Mouse (Mus musculus): ENCODE measurements around the gene Hist1h1a. TPM values are rescaled to one million over a fixed set of nuclear protein-coding genes. Genes with fewer than 3 reads are reported as not detected.
"Not testable (repeated sequence)": the region's sequence is repeated elsewhere in the genome, so short reads cannot be mapped to it uniquely, and the experiment has no call there.

The Hist1h1a gene
- polyA plus RNA-seq, 1 experiment, result 0.22 TPM

- Histone ChIP-seq H3K27me3 (replicated peaks; ENCODE audit: control insufficient read depth, insufficient read depth, low read length) (no peaks in the 10 kb centered on the region), H3K36me3 (ENCODE audit: control insufficient read depth, insufficient read depth, low read length) (peaks cover 3% of the 10 kb centered on the region; the same call in 1 of the 2 replicates), H3K27ac (ENCODE audit: insufficient read depth, low read depth, low read length) (no peak overlapping the region), H3K4me3 (ENCODE audit: insufficient read depth, low read depth, low read length) (no peak overlapping the region), H3K4me1 (ENCODE audit: control insufficient read depth, insufficient read depth, low read length) (peaks cover 7% of the 10 kb centered on the region; the same call in 1 of the 2 replicates)
- 53% methylated on average over 4 of the region's 4 CpGs for WGBS
- no peak for DNase-seq
- TF ChIP-seq POLR2A (IDR thresholded peaks at IDR 0.05; ENCODE audit: low read depth, low read length) (no peak), CTCF (conservative IDR thresholded peaks at IDR 0.05; ENCODE audit: insufficient read depth, insufficient read length, low read depth, low read length) (no peak)
Observed at GRCm38 (mm10) chr13:23743963-23744362, 19.5 kb upstream of the Hist1h1a start.

- WGBS, result 11% methylated on average over 26 of the region's 36 CpGs
- no peak overlapping the region for H3K4me3 ChIP-seq (ENCODE audit: insufficient read depth, low read depth, low read length)
- H3K27ac ChIP-seq (ENCODE audit: insufficient read depth, low read depth, low read length), result no peak overlapping the region
Observed at GRCm38 (mm10) chr13:23744421-23745380, 18.8 kb upstream of the Hist1h1a start.

DNA sequence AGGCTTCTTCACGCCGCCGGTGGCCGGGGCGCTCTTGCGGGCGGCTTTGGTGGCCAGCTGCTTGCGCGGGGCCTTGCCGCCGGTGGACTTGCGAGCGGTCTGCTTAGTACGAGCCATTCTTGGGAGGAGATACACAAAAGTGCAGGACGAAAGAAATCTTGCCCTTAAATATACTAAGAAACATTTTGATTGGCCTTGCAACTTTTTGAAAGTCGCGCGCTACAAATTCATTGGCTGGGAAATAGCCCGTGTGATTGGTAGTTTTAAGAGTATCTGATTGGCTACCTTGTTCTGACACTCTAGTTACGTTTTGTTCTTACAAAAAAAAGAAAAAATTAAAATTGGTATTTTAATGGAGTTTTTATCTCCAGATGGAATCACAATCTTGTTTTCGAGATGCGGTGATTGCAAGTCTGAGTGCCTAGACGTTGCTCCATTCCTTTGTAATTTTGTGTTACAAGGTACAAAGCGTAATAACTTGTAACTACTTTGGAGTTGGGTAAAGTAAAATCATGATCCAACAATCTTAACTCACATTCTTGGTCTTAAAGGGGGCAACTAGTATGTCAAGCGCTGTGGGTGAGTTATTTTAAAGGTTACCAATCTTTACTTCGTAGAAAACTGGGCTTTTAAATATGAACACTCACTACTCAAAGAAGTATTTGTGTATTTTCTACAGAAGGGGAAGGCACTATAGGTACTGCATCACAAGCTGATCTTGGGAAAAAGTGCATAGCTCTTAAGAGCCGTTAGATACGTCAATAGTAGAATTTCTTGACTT is 17.9 kb upstream of the Hist1h1a start, which contains the start of gene Hist1h3c:
Gene Hist1h3c (minus strand): TSS at position 222 of the 781 bp plus-strand sequence.
- under 1% methylated on average over 28 of the region's 28 CpGs for WGBS
- Histone ChIP-seq H3K36me3 (ENCODE audit: control insufficient read depth, insufficient read depth, low read length) (peaks cover 3% of the 10 kb centered on the region; the same call in 1 of the 2 replicates), H3K4me3 (ENCODE audit: insufficient read depth, low read depth, low read length) (peak within 1 kb of the TSS; percentile 50), H3K4me1 (ENCODE audit: control insufficient read depth, insufficient read depth, low read length) (peaks cover 7% of the 10 kb centered on the region; the same call in 1 of the 2 replicates), H3K27ac (ENCODE audit: insufficient read depth, low read depth, low read length) (peak within 1 kb of the TSS; percentile 93), H3K27me3 (replicated peaks; ENCODE audit: control insufficient read depth, insufficient read depth, low read length) (no peaks in the 10 kb centered on the region)
- DNase-seq, result peak; percentile 92
- no peak for TF ChIP-seq POLR2A (IDR thresholded peaks at IDR 0.05; ENCODE audit: low read depth, low read length)
- no peak for TF ChIP-seq CTCF (conservative IDR thresholded peaks at IDR 0.05; ENCODE audit: insufficient read depth, insufficient read length, low read depth, low read length)

More at GRCm38 (mm10) chr13:23744421-23745380, 18.8 kb upstream of the Hist1h1a start:
- Histone ChIP-seq H3K27me3 (replicated peaks; ENCODE audit: control insufficient read depth, insufficient read depth, low read length) (no peaks in the 10 kb centered on the region), H3K36me3 (ENCODE audit: control insufficient read depth, insufficient read depth, low read length) (peaks cover 3% of the 10 kb centered on the region; the same call in 1 of the 2 replicates), H3K4me1 (ENCODE audit: control insufficient read depth, insufficient read depth, low read length) (peaks cover 7% of the 10 kb centered on the region; the same call in 1 of the 2 replicates)
- TF ChIP-seq POLR2A (IDR thresholded peaks at IDR 0.05; ENCODE audit: low read depth, low read length) (no peak), CTCF (conservative IDR thresholded peaks at IDR 0.05; ENCODE audit: insufficient read depth, insufficient read length, low read depth, low read length) (no peak)
- DNase-seq, result no peak

- H3K27ac ChIP-seq (ENCODE audit: insufficient read depth, low read depth, low read length), result peak within 1 kb of the TSS; percentile 93
- H3K36me3 ChIP-seq (ENCODE audit: control insufficient read depth, insufficient read depth, low read length); H3K27me3 ChIP-seq (replicated peaks; ENCODE audit: control insufficient read depth, insufficient read depth, low read length); H3K4me1 ChIP-seq (ENCODE audit: control insufficient read depth, insufficient read depth, low read length): not testable (repeated sequence)
- peak; percentile 93 for DNase-seq
- H3K4me3 ChIP-seq (ENCODE audit: insufficient read depth, low read depth, low read length), result peak within 1 kb of the TSS; percentile 50
- WGBS, result under 1% methylated on average over 46 of the region's 58 CpGs
Observed at GRCm38 (mm10) chr13:23746201-23747080, 17.0 kb upstream of the Hist1h1a start, which contains the start of gene Hist1h2bb. TSS of gene Hist1h2bb (plus strand) at chr13:23746734.

GRCm38 (mm10) chr13:23747081-23747891 is 16.2 kb upstream of the Hist1h1a start:
- Histone ChIP-seq H3K4me3 (ENCODE audit: insufficient read depth, low read depth, low read length) (no peak overlapping the region), H3K27ac (ENCODE audit: insufficient read depth, low read depth, low read length) (no peak overlapping the region), H3K36me3 (ENCODE audit: control insufficient read depth, insufficient read depth, low read length) (no peaks in the 10 kb centered on the region), H3K4me1 (ENCODE audit: control insufficient read depth, insufficient read depth, low read length) (peaks cover 5% of the 10 kb centered on the region; the same call in 1 of the 2 replicates), H3K27me3 (replicated peaks; ENCODE audit: control insufficient read depth, insufficient read depth, low read length) (no peaks in the 10 kb centered on the region)
- TF ChIP-seq POLR2A (IDR thresholded peaks at IDR 0.05; ENCODE audit: low read depth, low read length) (no peak), CTCF (conservative IDR thresholded peaks at IDR 0.05; ENCODE audit: insufficient read depth, insufficient read length, low read depth, low read length) (no peak)
- DNase-seq, result no peak
- 9% methylated on average over 13 of the region's 13 CpGs for WGBS

DNA sequence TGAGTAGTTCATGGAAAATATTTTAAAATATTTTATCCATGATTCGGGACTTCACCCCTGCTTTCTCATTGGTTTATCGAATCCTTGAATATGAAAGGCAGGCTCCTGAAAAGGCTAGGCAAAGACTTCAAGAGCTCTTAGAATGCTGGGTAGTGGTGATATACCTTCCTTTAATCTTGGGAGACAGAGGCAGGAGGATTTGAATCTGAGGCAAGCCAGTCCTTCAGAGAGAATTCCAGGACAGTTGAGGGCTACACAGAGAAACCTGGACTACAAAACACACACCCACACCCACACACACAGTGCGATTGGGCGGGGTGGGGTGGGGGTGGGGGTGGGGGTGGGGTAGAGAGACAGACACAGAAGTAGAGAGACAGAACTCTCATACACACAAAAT is 15.6 kb upstream of the Hist1h1a start:
- DNase-seq, result no peak
- TF ChIP-seq POLR2A (IDR thresholded peaks at IDR 0.05; ENCODE audit: low read depth, low read length) (no peak), CTCF (conservative IDR thresholded peaks at IDR 0.05; ENCODE audit: insufficient read depth, insufficient read length, low read depth, low read length) (no peak)
- 17% methylated on average over 4 of the region's 4 CpGs for WGBS
- Histone ChIP-seq H3K27me3 (replicated peaks; ENCODE audit: control insufficient read depth, insufficient read depth, low read length) (no peaks in the 10 kb centered on the region), H3K4me3 (ENCODE audit: insufficient read depth, low read depth, low read length) (no peak overlapping the region), H3K4me1 (ENCODE audit: control insufficient read depth, insufficient read depth, low read length) (peaks cover 5% of the 10 kb centered on the region; the same call in 1 of the 2 replicates), H3K36me3 (ENCODE audit: control insufficient read depth, insufficient read depth, low read length) (no peaks in the 10 kb centered on the region), H3K27ac (ENCODE audit: insufficient read depth, low read depth, low read length) (no peak overlapping the region)

All from kidney, adult 2 months (tissue).